Mouse (Mus musculus) midbrain, embryonic 15.5 days (tissue): ENCODE measurements around the gene Uap1. TPM values are rescaled to one million over a fixed set of nuclear protein-coding genes. Genes with fewer than 3 reads are reported as not detected.

Experiments
- ATAC-seq: fragments of 200-750 bp; cut with Nextera tagmentation; replicated peaks from 2 replicates; pipeline ENCODE4 v1.8.0; 2017; ENCODE audit warnings: moderate TSS enrichment
- H3K27ac ChIP-seq: fragments of 300-500 bp; sonication (generic); 2 replicates; pipeline ENCODE4 v1.5.1; 2015; ENCODE audit warnings: mild to moderate bottlenecking, inconsistent platforms
- H3K27me3 ChIP-seq: fragments of 300-500 bp; sonication (generic); replicated peaks from 2 replicates; pipeline ENCODE4 v1.6.1; 2015; ENCODE audit warnings: inconsistent platforms
- H3K36me3 ChIP-seq: fragments of 300-500 bp; sonication (generic); replicated peaks from 2 replicates; pipeline ENCODE4 v1.6.1; 2015; ENCODE audit warnings: inconsistent platforms
- H3K4me1 ChIP-seq: fragments of 300-500 bp; sonication (generic); 2 replicates; pipeline ENCODE4 v1.6.1; 2015; ENCODE audit warnings: inconsistent platforms
- H3K4me2 ChIP-seq: fragments of 300-500 bp; sonication (generic); 2 replicates; pipeline ENCODE4 v1.6.1; 2015; ENCODE audit warnings: inconsistent platforms, mild to moderate bottlenecking, moderate library complexity
- H3K4me3 ChIP-seq: fragments of 300-500 bp; sonication (generic); 2 replicates; pipeline ENCODE4 v1.5.1; 2015; ENCODE audit warnings: mild to moderate bottlenecking, inconsistent platforms
- H3K9ac ChIP-seq: fragments of 300-500 bp; sonication (generic); 2 replicates; pipeline ENCODE4 v1.6.1; 2015; ENCODE audit warnings: mild to moderate bottlenecking, inconsistent platforms
- H3K9me3 ChIP-seq: fragments of 300-500 bp; sonication (generic); 2 replicates; pipeline ENCODE4 v1.6.1; 2016; ENCODE audit warnings: inconsistent platforms
- WGBS: fragments of 180-500 bp; shearing (Covaris S2); methylation state at CpG from one replicate; pipeline ENCODE4 v1.1.7; 2015; ENCODE audit warnings: mixed read lengths; 5-methylcytosine and 5-hydroxymethylcytosine counted together
- polyA plus RNA-seq: library from polyadenylated mRNA; unstranded; fragments of >200 nt; fragmentation: Nextera tagmentation; extraction: Ambion mirVana; gene quantifications from 2 replicates; pipeline ENCODE4 v1.2.1, GENCODE M21; 2015

Uap1 gene
- polyA plus RNA-seq, 1 experiment from 2014 or later = 63.2 TPM

GRCm38 (mm10) chr1:170145606-170146005 lies 29.2 kb downstream of the Uap1 start:
- H3K9me3 ChIP-seq = no peaks in the 10 kb centered on the region
- no peaks in the 10 kb centered on the region for H3K27me3 ChIP-seq
- WGBS = 96% methylated on average over 4 of the region's 4 CpGs
- H3K36me3 ChIP-seq = peaks cover 8% of the 10 kb centered on the region; the same call in 1 of the 2 replicates
- no peak overlapping the region for H3K4me2 ChIP-seq
- H3K4me1 ChIP-seq = no peaks in the 10 kb centered on the region
- H3K4me3 ChIP-seq = no peak overlapping the region
- no peak overlapping the region for H3K9ac ChIP-seq
- no peak for ATAC-seq
- no peak overlapping the region for H3K27ac ChIP-seq

GRCm38 (mm10) chr1:170142256-170142871 lies 32.4 kb downstream of the Uap1 start:
- ATAC-seq = no peak
- Histone ChIP-seq H3K27me3 (no peaks in the 10 kb centered on the region), H3K4me1 (no peaks in the 10 kb centered on the region), H3K36me3 (peaks cover 5% of the 10 kb centered on the region; the same call in 1 of the 2 replicates), H3K9me3 (no peaks in the 10 kb centered on the region), H3K27ac (no peak overlapping the region), H3K9ac (no peak overlapping the region), H3K4me3 (no peak overlapping the region), H3K4me2 (no peak overlapping the region)
- WGBS = 88% methylated on average over 8 of the region's 8 CpGs

- H3K27me3 ChIP-seq = no peaks in the 10 kb centered on the region
- no peaks in the 10 kb centered on the region for H3K4me1 ChIP-seq
- no peak overlapping the region for H3K4me2 ChIP-seq
- H3K36me3 ChIP-seq = peaks cover 5% of the 10 kb centered on the region; the same call in 1 of the 2 replicates
- ATAC-seq = no peak
- 95% methylated on average over 5 of the region's 5 CpGs for WGBS
- no peaks in the 10 kb centered on the region for H3K9me3 ChIP-seq
- no peak overlapping the region for H3K9ac ChIP-seq
- no peak overlapping the region for H3K27ac ChIP-seq
- H3K4me3 ChIP-seq = no peak overlapping the region
These were observed 33.1 kb downstream of the Uap1 start for GRCm38 (mm10) chr1:170141626-170142025.

- H3K4me2 ChIP-seq = no peak overlapping the region
- H3K4me3 ChIP-seq = no peak overlapping the region
- no peak overlapping the region for H3K27ac ChIP-seq
- H3K9me3 ChIP-seq = no peaks in the 10 kb centered on the region
- H3K4me1 ChIP-seq = no peaks in the 10 kb centered on the region
- WGBS = 35% methylated on average over 7 of the region's 7 CpGs
- H3K9ac ChIP-seq = no peak overlapping the region
- ATAC-seq = 0 out of 2 replicates have a peak, but pooled peaks have one; percentile 45
- H3K27me3 ChIP-seq = no peaks in the 10 kb centered on the region
- 0 out of 2 replicates have a peak, but pooled peaks cover 3% of the 10 kb centered on the region for H3K36me3 ChIP-seq
These were observed 38.3 kb downstream of the Uap1 start for GRCm38 (mm10) chr1:170136351-170137009.

GRCm38 (mm10) chr1:170134264-170134663 lies 40.5 kb downstream of the Uap1 start:
- ATAC-seq = no peak
- Histone ChIP-seq H3K9ac (no peak overlapping the region), H3K36me3 (no peaks in the 10 kb centered on the region), H3K4me3 (no peak overlapping the region), H3K9me3 (no peaks in the 10 kb centered on the region), H3K27ac (no peak overlapping the region), H3K27me3 (no peaks in the 10 kb centered on the region), H3K4me2 (no peak overlapping the region), H3K4me1 (no peaks in the 10 kb centered on the region)
- 91% methylated on average over 8 of the region's 8 CpGs for WGBS

- Histone ChIP-seq H3K4me2 (no peak overlapping the region), H3K9ac (no peak overlapping the region), H3K4me3 (no peak overlapping the region), H3K36me3 (no peaks in the 10 kb centered on the region), H3K27me3 (no peaks in the 10 kb centered on the region), H3K4me1 (no peaks in the 10 kb centered on the region), H3K9me3 (no peaks in the 10 kb centered on the region), H3K27ac (no peak overlapping the region)
- no peak for ATAC-seq
- WGBS = 79% methylated on average over 3 of the region's 3 CpGs
These were observed 43.8 kb downstream of the Uap1 start for GRCm38 (mm10) chr1:170130962-170131361.

GRCm38 (mm10) chr1:170124644-170125043 lies 50.1 kb downstream of the Uap1 start:
- no peaks in the 10 kb centered on the region for H3K36me3 ChIP-seq
- no peak overlapping the region for H3K9ac ChIP-seq
- no peak for ATAC-seq
- H3K4me1 ChIP-seq = no peaks in the 10 kb centered on the region
- H3K27ac ChIP-seq = no peak overlapping the region
- H3K4me3 ChIP-seq = no peak overlapping the region
- no peaks in the 10 kb centered on the region for H3K27me3 ChIP-seq
- H3K4me2 ChIP-seq = no peak overlapping the region
- 37% methylated on average over 2 of the region's 2 CpGs for WGBS
- no peaks in the 10 kb centered on the region for H3K9me3 ChIP-seq

GRCm38 (mm10) chr1:170113616-170114015 lies 61.1 kb downstream of the Uap1 start:
- H3K27ac ChIP-seq = no peak overlapping the region
- H3K27me3 ChIP-seq = no peaks in the 10 kb centered on the region
- no peak overlapping the region for H3K4me3 ChIP-seq
- H3K36me3 ChIP-seq = no peaks in the 10 kb centered on the region
- no peaks in the 10 kb centered on the region for H3K9me3 ChIP-seq
- no peaks in the 10 kb centered on the region for H3K4me1 ChIP-seq
- no peak for ATAC-seq
- H3K4me2 ChIP-seq = no peak overlapping the region
- H3K9ac ChIP-seq = no peak overlapping the region
- WGBS = 88% methylated on average over 6 of the region's 6 CpGs

GRCm38 (mm10) chr1:170112261-170112660 lies 62.5 kb downstream of the Uap1 start:
- ATAC-seq = no peak
- 89% methylated on average over 10 of the region's 10 CpGs for WGBS

GRCm38 (mm10) chr1:170111651-170112226 lies 63.0 kb downstream of the Uap1 start:
- no peak overlapping the region for H3K4me2 ChIP-seq
- no peaks in the 10 kb centered on the region for H3K27me3 ChIP-seq
- H3K9me3 ChIP-seq = no peaks in the 10 kb centered on the region
- ATAC-seq = no peak
- H3K27ac ChIP-seq = no peak overlapping the region
- H3K36me3 ChIP-seq = no peaks in the 10 kb centered on the region
- H3K9ac ChIP-seq = no peak overlapping the region
- H3K4me3 ChIP-seq = no peak overlapping the region
- H3K4me1 ChIP-seq = no peaks in the 10 kb centered on the region
- WGBS = 84% methylated on average over 16 of the region's 16 CpGs

More at GRCm38 (mm10) chr1:170112261-170112660, 62.5 kb downstream of the Uap1 start:
- no peaks in the 10 kb centered on the region for H3K4me1 ChIP-seq
- no peak overlapping the region for H3K4me3 ChIP-seq
- no peak overlapping the region for H3K4me2 ChIP-seq
- no peaks in the 10 kb centered on the region for H3K27me3 ChIP-seq
- no peaks in the 10 kb centered on the region for H3K9me3 ChIP-seq
- H3K9ac ChIP-seq = no peak overlapping the region
- no peaks in the 10 kb centered on the region for H3K36me3 ChIP-seq
- no peak overlapping the region for H3K27ac ChIP-seq

GRCm38 (mm10) chr1:170110516-170111332 lies 64.0 kb downstream of the Uap1 start, which contains the start of gene Ddr2:
Gene Ddr2 (minus strand): TSS chr1:170110762.
- Histone ChIP-seq H3K4me2 (no peak within 1 kb of the TSS), H3K27ac (no peak within 1 kb of the TSS), H3K9me3 (no peaks in the 10 kb centered on the region), H3K36me3 (no peaks in the 10 kb centered on the region), H3K9ac (no peak within 1 kb of the TSS), H3K4me3 (no peak within 1 kb of the TSS), H3K4me1 (no peaks in the 10 kb centered on the region), H3K27me3 (no peaks in the 10 kb centered on the region)
- no peak for ATAC-seq
- 79% methylated on average over 17 of the region's 17 CpGs for WGBS
